Mouse (Mus musculus) NIH3T3 (cell line): ENCODE results near the gene Pdlim1.
"Not testable (repeated sequence)": the region's sequence is repeated elsewhere in the genome, so short reads cannot be mapped to it uniquely, and the experiment has no call there.

ENCODE experiments used
- DNase-seq: peaks from one replicate; pipeline ENCODE4 v3.0.0-alpha.2; 2012; ENCODE audit warnings: low read depth

Gene Pdlim1

GRCm38 (mm10) chr19:40240838-40241689 lies 30.6 kb downstream of the Pdlim1 start:
- DNase-seq, result peak; percentile 81

GRCm38 (mm10) chr19:40240360-40240759 lies 31.3 kb downstream of the Pdlim1 start:
- peak; percentile 55 for DNase-seq

- peak; percentile 44 for DNase-seq
Measured at GRCm38 (mm10) chr19:40238175-40238850, 33.3 kb downstream of the Pdlim1 start.

GRCm38 (mm10) chr19:40232560-40232959 lies 39.1 kb downstream of the Pdlim1 start:
- DNase-seq, result no peak

GRCm38 (mm10) chr19:40231825-40232541 lies 39.7 kb downstream of the Pdlim1 start:
- DNase-seq, result no peak

GRCm38 (mm10) chr19:40231074-40231738 lies 40.4 kb downstream of the Pdlim1 start:
- DNase-seq, result peak; percentile 55

- peak; percentile 0 for DNase-seq
Measured at GRCm38 (mm10) chr19:40226516-40227151, 45.0 kb downstream of the Pdlim1 start.

GRCm38 (mm10) chr19:40225761-40226110 lies 45.9 kb downstream of the Pdlim1 start:
- no peak for DNase-seq

GRCm38 (mm10) chr19:40225102-40225760 lies 46.4 kb downstream of the Pdlim1 start:
- DNase-seq, result peak; percentile 90

- peak; percentile 4 for DNase-seq
Measured at GRCm38 (mm10) chr19:40222307-40222706, 49.3 kb downstream of the Pdlim1 start.

- DNase-seq, result peak; percentile 0
Measured at GRCm38 (mm10) chr19:40220878-40221277, 50.8 kb downstream of the Pdlim1 start.

- DNase-seq, result not testable (repeated sequence)
Measured at GRCm38 (mm10) chr19:40202947-40203346, 68.7 kb downstream of the Pdlim1 start.

- DNase-seq, result no peak
Measured at GRCm38 (mm10) chr19:40190596-40190995, 81.0 kb downstream of the Pdlim1 start.

GRCm38 (mm10) chr19:40187160-40187559 lies 84.5 kb downstream of the Pdlim1 start, which contains the start of gene Cyp2c70:
Gene Cyp2c70 (minus strand): TSS chr19:40187333.
- no peak for DNase-seq

GRCm38 (mm10) chr19:40183600-40183999 lies 88.0 kb downstream of the Pdlim1 start:
- DNase-seq, result no peak

GRCm38 (mm10) chr19:40178311-40178710 lies 93.3 kb downstream of the Pdlim1 start:
- DNase-seq, result peak; percentile 10
